Mouse (Mus musculus): ENCODE measurements around the gene Lrmda. TPM values are rescaled to one million over a fixed set of nuclear protein-coding genes. Genes with fewer than 3 reads are reported as not detected.

Lrmda gene
- polyA plus RNA-seq, 1 experiment: 0.51 TPM

DNA sequence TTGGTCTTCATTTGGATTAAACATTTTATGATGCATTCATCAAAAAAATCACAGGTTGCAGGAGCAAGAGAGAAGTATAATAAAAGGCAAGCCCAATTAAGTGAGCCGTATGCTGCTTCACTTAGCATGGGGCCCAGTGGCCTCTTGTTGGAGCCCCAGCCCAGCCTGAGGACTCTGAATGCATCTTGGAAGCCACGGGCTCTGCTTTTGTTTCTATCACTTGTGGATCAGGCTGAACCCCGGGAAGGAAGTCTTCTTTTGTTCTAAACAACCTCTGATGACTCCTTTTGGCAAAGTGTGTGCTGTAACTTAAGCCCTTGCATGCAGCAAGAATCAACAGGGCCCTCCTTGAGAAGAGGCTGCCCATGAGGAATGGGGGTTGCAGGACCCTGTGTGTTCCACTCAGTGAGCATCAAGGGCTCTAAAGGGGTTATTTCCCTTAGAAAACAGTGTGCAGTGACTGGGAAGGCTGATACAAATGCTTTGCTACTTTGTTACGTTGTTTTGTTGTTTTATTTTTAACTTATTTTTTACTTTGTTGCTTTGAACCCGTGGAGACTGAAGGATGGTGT lies 789.2 kb downstream of the Lrmda start:
- 58% methylated on average over 5 of the region's 5 CpGs for WGBS
- Histone ChIP-seq H3K36me3 (ENCODE audit: control insufficient read depth, insufficient read depth, low read length) (no peaks in the 10 kb centered on the region), H3K27me3 (ENCODE audit: control insufficient read depth, insufficient read depth, low read length) (no peaks in the 10 kb centered on the region), H3K4me1 (replicated peaks; ENCODE audit: control insufficient read depth, insufficient read depth, low read length) (no peaks in the 10 kb centered on the region), H3K27ac (ENCODE audit: control insufficient read depth, insufficient read depth, low read length) (no peak overlapping the region), H3K4me3 (ENCODE audit: control insufficient read depth, insufficient read depth, low read length) (no peak overlapping the region)
- no peak for DNase-seq
- TF ChIP-seq CTCF (IDR thresholded peaks at IDR 0.05; ENCODE audit: borderline replicate concordance, control insufficient read depth, extremely low read depth, insufficient read depth, low read length, poor library complexity): no peak
- no peak for TF ChIP-seq POLR2A (IDR thresholded peaks at IDR 0.05; ENCODE audit: control insufficient read depth, extremely low read depth, insufficient read depth, low read length, poor library complexity)

- Histone ChIP-seq H3K4me3 (ENCODE audit: control insufficient read depth, insufficient read depth, low read length) (no peak overlapping the region), H3K27ac (ENCODE audit: control insufficient read depth, insufficient read depth, low read length) (no peak overlapping the region), H3K27me3 (ENCODE audit: control insufficient read depth, insufficient read depth, low read length) (no peaks in the 10 kb centered on the region), H3K36me3 (ENCODE audit: control insufficient read depth, insufficient read depth, low read length) (no peaks in the 10 kb centered on the region), H3K4me1 (replicated peaks; ENCODE audit: control insufficient read depth, insufficient read depth, low read length) (no peaks in the 10 kb centered on the region)
- DNase-seq: no peak
- TF ChIP-seq CTCF (IDR thresholded peaks at IDR 0.05; ENCODE audit: borderline replicate concordance, control insufficient read depth, extremely low read depth, insufficient read depth, low read length, poor library complexity) (no peak), POLR2A (IDR thresholded peaks at IDR 0.05; ENCODE audit: control insufficient read depth, extremely low read depth, insufficient read depth, low read length, poor library complexity) (no peak)
- 97% methylated on average over 3 of the region's 3 CpGs for WGBS
These were observed 789.7 kb downstream of the Lrmda start for GRCm38 (mm10) chr14:22809229-22809628.

DNA sequence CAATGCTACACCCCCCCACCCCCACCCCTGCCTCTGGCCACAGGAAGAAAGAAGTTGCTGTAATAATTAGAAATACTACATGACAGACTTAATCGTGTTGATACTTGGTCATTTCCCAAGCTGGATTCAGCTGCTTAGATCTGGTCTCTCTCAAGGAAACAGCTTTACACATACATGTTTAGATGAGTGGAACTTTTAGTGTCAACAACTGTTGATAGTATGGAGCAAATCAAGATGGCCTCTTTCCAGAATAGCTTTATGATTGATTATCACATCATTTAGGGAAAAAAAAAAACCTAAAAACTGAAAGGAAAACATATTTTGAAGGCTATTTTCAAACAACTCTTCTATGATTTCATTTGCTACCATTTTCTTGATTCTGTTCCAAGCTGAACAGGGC lies 791.0 kb downstream of the Lrmda start:
- Histone ChIP-seq H3K4me3 (ENCODE audit: control insufficient read depth, insufficient read depth, low read length) (no peak overlapping the region), H3K36me3 (ENCODE audit: control insufficient read depth, insufficient read depth, low read length) (no peaks in the 10 kb centered on the region), H3K27me3 (ENCODE audit: control insufficient read depth, insufficient read depth, low read length) (no peaks in the 10 kb centered on the region), H3K27ac (ENCODE audit: control insufficient read depth, insufficient read depth, low read length) (no peak overlapping the region), H3K4me1 (replicated peaks; ENCODE audit: control insufficient read depth, insufficient read depth, low read length) (no peaks in the 10 kb centered on the region)
- 50% methylated on average over 1 of the region's 1 CpGs for WGBS
- no peak for DNase-seq
- no peak for TF ChIP-seq CTCF (IDR thresholded peaks at IDR 0.05; ENCODE audit: borderline replicate concordance, control insufficient read depth, extremely low read depth, insufficient read depth, low read length, poor library complexity)

DNA sequence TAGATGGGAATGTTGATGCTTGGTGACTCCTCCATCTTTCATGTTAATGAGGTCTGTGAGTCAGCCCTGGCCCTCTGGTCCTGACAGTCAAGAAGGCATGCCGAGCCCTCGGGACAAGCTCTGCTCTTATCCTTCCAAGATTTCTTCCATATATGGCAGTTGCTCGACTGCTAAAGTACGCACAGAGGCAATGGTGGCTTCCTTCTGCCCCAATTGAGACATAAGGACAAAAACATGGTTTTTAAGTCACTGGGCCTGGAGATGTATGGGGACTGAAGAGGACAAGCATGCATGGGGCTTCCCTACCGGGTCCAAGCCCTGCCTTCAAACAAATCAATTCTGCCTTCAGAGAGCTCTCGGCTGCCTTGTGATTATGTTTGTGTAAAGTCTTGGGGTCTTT lies 793.3 kb downstream of the Lrmda start:
- no peak for TF ChIP-seq CTCF (IDR thresholded peaks at IDR 0.05; ENCODE audit: borderline replicate concordance, control insufficient read depth, extremely low read depth, insufficient read depth, low read length, poor library complexity)
- TF ChIP-seq POLR2A (IDR thresholded peaks at IDR 0.05; ENCODE audit: control insufficient read depth, extremely low read depth, insufficient read depth, low read length, poor library complexity): no peak
- Histone ChIP-seq H3K4me1 (replicated peaks; ENCODE audit: control insufficient read depth, insufficient read depth, low read length) (no peaks in the 10 kb centered on the region), H3K36me3 (ENCODE audit: control insufficient read depth, insufficient read depth, low read length) (no peaks in the 10 kb centered on the region), H3K27ac (ENCODE audit: control insufficient read depth, insufficient read depth, low read length) (no peak overlapping the region), H3K4me3 (ENCODE audit: control insufficient read depth, insufficient read depth, low read length) (no peak overlapping the region), H3K27me3 (ENCODE audit: control insufficient read depth, insufficient read depth, low read length) (no peaks in the 10 kb centered on the region)
- DNase-seq: no peak
- WGBS: 97% methylated on average over 6 of the region's 6 CpGs

DNA sequence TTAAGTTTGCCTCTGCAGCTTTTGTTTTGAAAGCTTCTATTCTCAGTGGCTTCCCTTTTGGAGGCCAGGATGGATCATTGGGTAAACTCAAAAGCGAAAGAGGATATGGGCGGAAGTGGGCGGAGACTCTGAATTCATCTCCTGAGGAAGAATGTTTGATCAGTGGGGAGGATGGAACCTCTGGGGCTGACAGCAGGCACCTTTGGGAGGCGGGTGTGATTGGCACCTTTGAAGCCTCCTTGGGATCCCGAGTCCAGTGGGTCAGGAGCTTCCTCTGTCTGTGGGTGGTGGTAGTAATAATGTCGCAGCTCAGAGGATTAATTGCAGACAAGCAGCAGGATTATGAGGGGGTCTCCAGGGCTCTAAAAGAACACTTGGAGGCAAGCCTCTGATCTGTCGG lies 793.9 kb downstream of the Lrmda start:
- no peak for TF ChIP-seq POLR2A (IDR thresholded peaks at IDR 0.05; ENCODE audit: control insufficient read depth, extremely low read depth, insufficient read depth, low read length, poor library complexity)
- no peak for TF ChIP-seq CTCF (IDR thresholded peaks at IDR 0.05; ENCODE audit: borderline replicate concordance, control insufficient read depth, extremely low read depth, insufficient read depth, low read length, poor library complexity)
- Histone ChIP-seq H3K27ac (ENCODE audit: control insufficient read depth, insufficient read depth, low read length) (no peak overlapping the region), H3K36me3 (ENCODE audit: control insufficient read depth, insufficient read depth, low read length) (no peaks in the 10 kb centered on the region), H3K4me3 (ENCODE audit: control insufficient read depth, insufficient read depth, low read length) (no peak overlapping the region), H3K27me3 (ENCODE audit: control insufficient read depth, insufficient read depth, low read length) (no peaks in the 10 kb centered on the region), H3K4me1 (replicated peaks; ENCODE audit: control insufficient read depth, insufficient read depth, low read length) (no peaks in the 10 kb centered on the region)
- 65% methylated on average over 7 of the region's 7 CpGs for WGBS
- no peak for DNase-seq

- H3K27ac ChIP-seq (ENCODE audit: control insufficient read depth, insufficient read depth, low read length): no peak overlapping the region
- DNase-seq: no peak
These were observed 795.4 kb downstream of the Lrmda start for GRCm38 (mm10) chr14:22814811-22815345.

More at GRCm38 (mm10) chr14:22814811-22815345, 795.4 kb downstream of the Lrmda start:
- Histone ChIP-seq H3K36me3 (ENCODE audit: control insufficient read depth, insufficient read depth, low read length) (no peaks in the 10 kb centered on the region), H3K4me1 (replicated peaks; ENCODE audit: control insufficient read depth, insufficient read depth, low read length) (no peaks in the 10 kb centered on the region), H3K4me3 (ENCODE audit: control insufficient read depth, insufficient read depth, low read length) (no peak overlapping the region), H3K27me3 (ENCODE audit: control insufficient read depth, insufficient read depth, low read length) (no peaks in the 10 kb centered on the region)
- 74% methylated on average over 9 of the region's 9 CpGs for WGBS
- TF ChIP-seq CTCF (IDR thresholded peaks at IDR 0.05; ENCODE audit: borderline replicate concordance, control insufficient read depth, extremely low read depth, insufficient read depth, low read length, poor library complexity) (no peak), POLR2A (IDR thresholded peaks at IDR 0.05; ENCODE audit: control insufficient read depth, extremely low read depth, insufficient read depth, low read length, poor library complexity) (no peak)
